Mouse (Mus musculus): ENCODE data around the gene Echdc1. TPM values are rescaled to one million over a fixed set of nuclear protein-coding genes. Genes with fewer than 3 reads are reported as not detected.
A peak's percentile ranks its signal among the peaks of the same experiment; 100 is the strongest.

The Echdc1 gene
- polyA plus RNA-seq, 1 experiment = 26.2 TPM

DNA sequence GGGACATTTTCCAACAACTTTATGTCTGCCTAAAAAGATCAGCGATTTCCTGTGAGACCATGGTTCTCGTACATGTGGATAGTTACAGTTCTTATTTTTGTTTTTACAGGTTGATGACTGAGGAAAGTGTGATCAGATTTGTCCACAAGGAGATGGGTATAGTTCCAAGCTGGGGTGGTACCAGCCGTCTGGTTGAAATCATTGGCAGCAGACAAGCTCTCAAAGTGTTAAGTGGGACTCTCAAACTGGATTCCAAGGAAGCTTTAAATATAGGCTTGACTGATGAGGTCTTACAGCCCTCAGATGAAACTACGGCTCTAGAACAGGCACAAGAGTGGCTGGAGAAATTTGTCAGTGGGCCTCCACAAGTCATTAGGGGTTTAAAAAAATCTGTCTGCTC lies 31.3 kb downstream of the Echdc1 start:
- Histone ChIP-seq H3K4me3 (ENCODE audit: insufficient read depth, low read length) (no peak overlapping the region), H3K4me1 (ENCODE audit: control insufficient read depth, insufficient read depth, low read length) (no peaks in the 10 kb centered on the region; the same call in 1 of the 2 replicates), H3K27ac (ENCODE audit: insufficient read depth, low read length) (no peak overlapping the region)
- TF ChIP-seq CTCF (IDR thresholded peaks at IDR 0.05; ENCODE audit: extremely low read depth, insufficient read depth, low read length) (no peak), POLR2A (IDR thresholded peaks at IDR 0.05; ENCODE audit: extremely low read depth, insufficient read depth, low read length) (no peak)

DNA sequence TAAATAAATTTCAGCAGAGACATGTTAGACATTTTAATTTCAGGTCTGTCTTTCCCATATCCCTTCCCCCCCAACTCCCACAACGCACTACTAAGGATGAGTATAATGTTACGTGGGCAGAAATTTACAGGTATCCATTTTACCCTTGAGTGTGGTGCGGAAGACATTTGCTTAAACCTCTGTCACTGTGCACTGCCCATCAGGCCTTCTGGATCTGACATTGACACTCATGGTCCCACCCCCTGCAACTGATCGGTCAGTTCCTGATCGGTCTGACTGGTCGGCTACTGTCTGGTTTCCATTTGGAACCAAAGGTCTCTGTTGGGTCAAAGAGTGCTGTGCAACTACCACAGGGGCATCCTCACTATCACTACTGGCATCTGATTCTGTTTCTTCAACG lies 33.7 kb downstream of the Echdc1 start:
- Histone ChIP-seq H3K4me1 (ENCODE audit: control insufficient read depth, insufficient read depth, low read length) (no peaks in the 10 kb centered on the region; the same call in 1 of the 2 replicates), H3K27ac (ENCODE audit: insufficient read depth, low read length) (no peak overlapping the region), H3K4me3 (ENCODE audit: insufficient read depth, low read length) (no peak overlapping the region)
- TF ChIP-seq POLR2A (IDR thresholded peaks at IDR 0.05; ENCODE audit: extremely low read depth, insufficient read depth, low read length) (no peak), CTCF (IDR thresholded peaks at IDR 0.05; ENCODE audit: extremely low read depth, insufficient read depth, low read length) (no peak)

DNA sequence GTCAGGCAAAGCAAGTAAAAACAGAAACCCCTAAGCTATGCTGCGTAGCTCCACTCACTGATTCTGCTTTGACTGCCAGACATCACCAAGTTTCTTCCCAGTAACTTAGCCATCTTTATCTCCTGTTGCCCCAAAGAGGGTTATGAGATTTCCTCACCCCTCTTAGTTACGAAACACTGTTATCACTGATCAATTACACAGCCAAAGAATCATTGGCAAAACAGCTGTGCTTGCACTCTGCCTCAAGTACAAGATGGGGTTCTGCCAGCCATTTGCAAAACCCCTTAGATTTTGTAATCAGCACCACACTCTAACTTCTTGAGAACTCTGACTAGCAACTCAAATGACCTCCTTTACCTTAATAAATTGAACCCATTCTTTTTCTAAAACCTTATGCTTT lies 38.5 kb downstream of the Echdc1 start:
- Histone ChIP-seq H3K27ac (ENCODE audit: insufficient read depth, low read length) (no peak overlapping the region), H3K4me3 (ENCODE audit: insufficient read depth, low read length) (no peak overlapping the region), H3K4me1 (ENCODE audit: control insufficient read depth, insufficient read depth, low read length) (peaks cover 3% of the 10 kb centered on the region)
- TF ChIP-seq POLR2A (IDR thresholded peaks at IDR 0.05; ENCODE audit: extremely low read depth, insufficient read depth, low read length) (no peak), CTCF (IDR thresholded peaks at IDR 0.05; ENCODE audit: extremely low read depth, insufficient read depth, low read length) (no peak)

DNA sequence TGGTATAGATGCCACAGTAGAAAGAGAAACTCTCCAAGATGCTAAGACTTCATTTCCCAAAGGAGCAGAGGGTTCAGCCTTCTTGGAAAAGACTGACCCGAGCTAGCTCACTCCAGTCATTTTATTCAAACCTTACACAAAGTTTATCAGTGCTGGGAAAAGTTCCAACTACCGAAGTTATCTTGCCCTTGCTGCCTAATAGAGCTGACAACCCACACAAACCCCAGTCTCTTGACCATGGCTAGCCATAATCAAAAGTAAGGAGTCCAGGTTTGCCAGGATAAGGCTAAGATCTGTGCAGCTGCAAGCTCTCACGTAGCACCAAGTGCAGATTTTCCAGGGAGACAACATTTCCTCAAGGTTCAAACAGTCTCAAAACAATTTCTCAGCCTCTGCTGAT lies 39.6 kb downstream of the Echdc1 start:
- Histone ChIP-seq H3K4me3 (ENCODE audit: insufficient read depth, low read length) (no peak overlapping the region), H3K4me1 (ENCODE audit: control insufficient read depth, insufficient read depth, low read length) (peaks cover 6% of the 10 kb centered on the region)
- TF ChIP-seq CTCF (IDR thresholded peaks at IDR 0.05; ENCODE audit: extremely low read depth, insufficient read depth, low read length) (no peak), POLR2A (IDR thresholded peaks at IDR 0.05; ENCODE audit: extremely low read depth, insufficient read depth, low read length) (no peak)

DNA sequence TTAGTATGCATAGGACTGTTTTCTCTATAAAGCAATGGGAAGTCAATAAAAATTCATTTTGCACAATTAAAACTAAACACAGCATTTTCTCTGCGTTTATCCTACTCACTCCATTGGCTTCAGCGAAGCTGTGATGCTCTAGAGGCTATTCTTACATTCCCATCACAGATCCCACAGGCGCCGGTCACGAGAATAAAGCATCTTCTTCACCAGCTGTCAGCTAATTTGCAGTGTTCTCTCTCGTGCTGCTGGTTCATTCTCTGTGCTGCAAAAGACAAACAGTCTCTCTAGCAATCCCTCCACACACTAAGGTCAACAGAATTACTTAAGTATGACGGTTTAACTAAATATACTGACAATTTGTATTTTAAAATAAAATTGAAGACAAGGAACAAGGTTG lies 41.2 kb downstream of the Echdc1 start:
- Histone ChIP-seq H3K27ac (ENCODE audit: insufficient read depth, low read length) (no peak overlapping the region), H3K4me1 (ENCODE audit: control insufficient read depth, insufficient read depth, low read length) (peaks cover 7% of the 10 kb centered on the region), H3K4me3 (ENCODE audit: insufficient read depth, low read length) (no peak overlapping the region)
- TF ChIP-seq CTCF (IDR thresholded peaks at IDR 0.05; ENCODE audit: extremely low read depth, insufficient read depth, low read length) (no peak), POLR2A (IDR thresholded peaks at IDR 0.05; ENCODE audit: extremely low read depth, insufficient read depth, low read length) (no peak)

More for the DNA sequence above, 39.6 kb downstream of the Echdc1 start:
- no peak overlapping the region for H3K27ac ChIP-seq (ENCODE audit: insufficient read depth, low read length)

DNA sequence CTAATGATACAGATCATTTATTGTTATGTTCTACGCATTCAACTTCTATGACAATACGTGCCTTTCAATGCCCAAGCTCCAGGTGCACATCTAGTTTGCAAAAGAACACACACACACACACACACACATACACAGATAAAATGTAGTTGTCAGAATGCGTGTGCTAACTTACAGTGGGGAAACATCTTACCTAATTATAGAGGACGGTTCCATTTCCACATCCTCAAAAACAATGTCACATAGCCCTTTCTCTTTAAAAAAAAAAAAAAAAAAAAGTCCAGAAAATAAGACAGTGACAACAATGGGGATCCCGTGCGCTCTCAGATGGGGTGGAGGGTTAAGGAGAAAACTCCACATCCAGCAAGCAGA lies 48.1 kb downstream of the Echdc1 start:
- TF ChIP-seq POLR2A (IDR thresholded peaks at IDR 0.05; ENCODE audit: extremely low read depth, insufficient read depth, low read length) = no peak
- TF ChIP-seq CTCF (IDR thresholded peaks at IDR 0.05; ENCODE audit: extremely low read depth, insufficient read depth, low read length) = no peak
- H3K4me1 ChIP-seq (ENCODE audit: control insufficient read depth, insufficient read depth, low read length) = peaks cover 5% of the 10 kb centered on the region
- peak overlapping the region; percentile 83 for H3K27ac ChIP-seq (ENCODE audit: insufficient read depth, low read length)
- H3K4me3 ChIP-seq (ENCODE audit: insufficient read depth, low read length) = peak overlapping the region; percentile 75

DNA sequence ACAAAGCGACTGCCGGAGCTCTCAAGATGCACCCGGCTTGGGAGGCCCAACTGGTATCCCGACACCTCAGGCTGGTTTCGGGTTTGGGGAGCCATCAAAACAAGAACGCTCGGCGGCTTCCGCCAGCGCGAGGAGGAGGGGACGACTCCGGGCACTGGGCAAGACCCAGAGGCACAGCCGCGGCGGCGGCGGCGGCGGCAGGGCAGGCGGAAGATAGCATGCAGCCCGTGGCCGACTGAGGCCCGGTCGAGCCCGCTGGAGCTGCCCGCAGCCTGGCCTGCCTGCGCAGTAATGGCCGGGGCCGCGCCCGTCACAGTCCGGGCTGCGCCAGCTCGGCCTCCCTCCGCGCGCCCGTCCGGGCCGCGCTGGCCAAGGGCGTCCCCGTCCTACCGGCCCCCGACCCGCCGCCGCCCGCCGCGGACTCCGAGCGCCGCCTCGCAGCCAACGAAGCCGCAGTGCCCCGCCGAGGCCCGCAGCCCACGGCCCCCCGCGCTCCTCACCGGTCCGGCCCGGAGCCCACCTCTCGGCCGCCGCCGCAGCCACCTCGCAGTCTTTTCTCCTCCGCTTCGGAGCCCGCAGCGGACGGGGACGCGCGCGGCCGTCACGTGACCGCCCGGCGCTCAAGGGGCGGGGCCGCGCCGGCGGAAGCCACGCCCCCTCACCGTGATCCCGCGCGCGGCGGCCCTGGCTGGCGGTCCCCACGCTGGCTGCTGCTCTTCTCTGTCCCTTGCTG lies 48.7 kb downstream of the Echdc1 start:
- H3K4me1 ChIP-seq (ENCODE audit: control insufficient read depth, insufficient read depth, low read length) = peaks cover 5% of the 10 kb centered on the region
- TF ChIP-seq POLR2A (IDR thresholded peaks at IDR 0.05; ENCODE audit: extremely low read depth, insufficient read depth, low read length) (no peak), CTCF (IDR thresholded peaks at IDR 0.05; ENCODE audit: extremely low read depth, insufficient read depth, low read length) (no peak)
- H3K4me3 ChIP-seq (ENCODE audit: insufficient read depth, low read length) = peak overlapping the region; percentile 75
- H3K27ac ChIP-seq (ENCODE audit: insufficient read depth, low read length) = peak overlapping the region; percentile 83

DNA sequence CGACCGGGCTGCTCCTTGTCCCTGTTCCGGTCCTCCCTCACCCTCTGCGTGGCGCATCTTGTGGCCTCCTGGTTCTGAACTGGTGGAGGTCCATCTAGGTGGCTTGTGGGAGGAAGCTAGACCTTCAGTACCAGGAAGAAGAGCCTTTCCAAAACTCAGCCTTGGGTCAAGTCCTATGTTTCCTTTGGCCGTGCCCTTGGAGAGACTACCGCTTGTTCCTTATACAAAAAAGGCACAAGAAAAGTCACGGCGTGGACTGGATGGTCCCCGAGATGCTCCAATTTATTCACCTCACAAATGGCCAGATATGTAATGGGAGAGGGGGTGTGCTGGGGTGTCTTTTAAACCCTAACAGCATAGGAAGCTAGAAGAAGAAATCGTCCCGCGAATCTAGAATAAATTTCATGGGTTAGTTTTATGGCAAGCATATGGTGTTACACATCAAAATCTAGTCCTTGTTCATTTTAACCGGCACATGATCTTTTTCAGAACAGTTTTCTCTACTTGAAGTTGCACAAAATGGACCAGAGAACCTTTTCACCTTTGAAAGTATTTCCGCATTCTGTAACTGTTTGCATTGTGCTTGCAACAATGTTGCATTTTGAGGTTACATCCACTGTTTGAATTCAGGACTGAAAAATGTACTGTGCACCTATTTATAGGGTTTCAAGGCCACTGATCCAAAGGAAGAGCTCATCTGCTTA lies 49.4 kb downstream of the Echdc1 start, which contains the start of gene Rnf146:
Gene Rnf146 (minus strand): TSS at position 246 of the 704 bp plus-strand sequence.
- peak within 1 kb of the TSS; percentile 83 for H3K27ac ChIP-seq (ENCODE audit: insufficient read depth, low read length)
- peak within 1 kb of the TSS; percentile 75 for H3K4me3 ChIP-seq (ENCODE audit: insufficient read depth, low read length)
- H3K4me1 ChIP-seq (ENCODE audit: control insufficient read depth, insufficient read depth, low read length) = peaks cover 3% of the 10 kb centered on the region
- TF ChIP-seq POLR2A (IDR thresholded peaks at IDR 0.05; ENCODE audit: extremely low read depth, insufficient read depth, low read length) = peak; percentile 81
- TF ChIP-seq CTCF (IDR thresholded peaks at IDR 0.05; ENCODE audit: extremely low read depth, insufficient read depth, low read length) = no peak

DNA sequence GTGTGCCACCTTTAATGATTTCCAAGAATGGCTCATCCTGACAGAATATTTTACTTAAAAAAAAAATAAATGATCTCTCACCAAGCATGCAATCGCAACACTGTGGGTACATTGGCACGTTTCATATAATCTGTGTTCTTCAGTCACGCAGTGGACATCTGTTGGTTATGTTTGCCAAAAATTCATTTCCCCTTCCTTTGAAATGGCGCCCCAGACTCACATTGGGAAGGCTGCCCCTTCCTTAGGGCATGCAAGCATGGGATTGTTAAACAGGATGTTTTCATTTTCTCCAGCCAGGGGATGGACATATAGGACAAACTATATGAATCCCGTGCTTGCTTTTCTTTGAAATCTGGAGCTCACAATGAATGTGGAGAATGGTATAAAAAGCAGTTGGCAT lies 61.1 kb downstream of the Echdc1 start:
- Histone ChIP-seq H3K4me1 (ENCODE audit: control insufficient read depth, insufficient read depth, low read length) (no peaks in the 10 kb centered on the region), H3K4me3 (ENCODE audit: insufficient read depth, low read length) (no peak overlapping the region), H3K27ac (ENCODE audit: insufficient read depth, low read length) (no peak overlapping the region)
- no peak for TF ChIP-seq POLR2A (IDR thresholded peaks at IDR 0.05; ENCODE audit: extremely low read depth, insufficient read depth, low read length)
- no peak for TF ChIP-seq CTCF (IDR thresholded peaks at IDR 0.05; ENCODE audit: extremely low read depth, insufficient read depth, low read length)

DNA sequence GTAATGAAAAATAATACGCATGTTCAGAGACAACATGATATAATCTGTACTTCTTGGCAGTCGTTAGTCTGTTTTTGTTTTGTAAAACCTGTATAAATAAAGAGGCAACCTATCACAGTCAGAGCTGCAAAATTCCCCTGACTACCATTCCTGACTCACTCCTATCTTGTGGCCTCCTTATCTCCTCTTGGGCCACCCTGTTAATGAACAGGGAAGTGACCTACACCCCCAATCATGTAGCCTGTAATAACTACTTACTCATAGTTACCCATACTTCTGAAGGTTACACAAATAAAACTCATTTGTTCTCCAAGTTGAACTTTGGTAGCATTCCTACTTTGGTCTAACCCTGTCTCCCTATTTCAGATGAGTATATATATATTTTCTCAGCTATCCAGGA lies 68.6 kb downstream of the Echdc1 start:
- no peak overlapping the region for H3K4me3 ChIP-seq (ENCODE audit: insufficient read depth, low read length)
- no peaks in the 10 kb centered on the region for H3K4me1 ChIP-seq (ENCODE audit: control insufficient read depth, insufficient read depth, low read length)
- TF ChIP-seq POLR2A (IDR thresholded peaks at IDR 0.05; ENCODE audit: extremely low read depth, insufficient read depth, low read length) (no peak), CTCF (IDR thresholded peaks at IDR 0.05; ENCODE audit: extremely low read depth, insufficient read depth, low read length) (no peak)
- H3K27ac ChIP-seq (ENCODE audit: insufficient read depth, low read length) = no peak overlapping the region

Data from cortical plate, adult 2 months (tissue).